ENCODE assay signal across 27 mouse cellular contexts in the genomic region with DNA sequence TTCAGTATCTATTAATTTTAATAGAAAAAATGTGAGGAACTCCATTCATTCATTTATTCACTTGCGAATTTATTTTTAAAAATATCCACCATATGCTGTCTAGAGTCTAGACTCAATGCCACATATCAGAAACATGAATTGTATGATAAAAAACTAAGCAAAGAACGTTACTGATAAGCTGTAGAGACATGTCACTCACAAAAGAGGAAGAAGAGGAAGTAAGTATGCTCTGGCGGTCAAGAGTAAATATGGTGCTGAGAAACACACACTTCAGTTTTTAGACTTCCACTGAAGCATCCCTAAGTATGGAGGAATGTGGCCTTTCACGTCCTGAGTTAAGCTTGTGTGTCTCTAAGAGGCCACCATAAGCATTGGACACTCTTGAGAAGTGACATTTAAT.
DNase-seq lines count a peak whose midpoint lies in the region; ATAC-seq and TF ChIP-seq lines count a peak whose summit lies in the region.
"Had no signal": no experiment of that assay in that cellular context is flagged by ENCODE, and none has a peak within 500 bp of the region (broad histone marks: within the 10 kb centered on the region; RNA-seq: fewer than 3 reads in every experiment).

No protein-coding gene starts in this region.

- no peak for TF ChIP-seq RAD21 in MEL (IDR thresholded peaks at IDR 0.05; ENCODE audit: low read depth, low read length)

- H3K36me3 ChIP-seq in MEL (ENCODE audit: control insufficient read depth in 1 of 2, insufficient read depth in 2 of 2, low read length in 2 of 2) = peaks cover 0 to 23% of the 10 kb centered on the region in 2 experiments; a peak in 2 of 4 replicates
- H3K36me3 ChIP-seq: forebrain, embryonic 10.5 days; G1E; heart, embryonic 12.5 days; heart, embryonic 15.5 days had no signal

- no peak overlapping the region for H3K27ac ChIP-seq in MEL (ENCODE audit: control insufficient read depth, low read depth, low read length)
- H3K27ac ChIP-seq: forebrain, embryonic 10.5 days; forebrain, embryonic 13.5 days; heart, embryonic 15.5 days; hindbrain, embryonic 14.5 days; hindbrain, postnatal 0 days had no signal

- H3K4me3 ChIP-seq in MEL (ENCODE audit: control insufficient read depth in 1 of 2, insufficient read depth in 1 of 2, low read depth in 2 of 2, low read length in 2 of 2) = no peak overlapping the region
- H3K4me3 ChIP-seq: forebrain, embryonic 10.5 days; forebrain, embryonic 13.5 days; heart, embryonic 12.5 days; heart, embryonic 15.5 days had no signal

- H3K79me2 ChIP-seq in MEL (ENCODE audit: control insufficient read depth, insufficient read depth, low read length, poor library complexity) = no peaks in the 10 kb centered on the region

- peak; percentile 57 for DNase-seq in MEL (ENCODE audit: low read depth, low spot score)
- DNase-seq in B cell, adult 2 months = no peak
- DNase-seq in adrenal gland, postnatal 14 days = no peak
- DNase-seq in lung, postnatal 25 days (ENCODE audit: low spot score) = no peak
- DNase-seq: adrenal gland, adult 8-10 months; adrenal gland, postnatal 36 days; cerebellum, adult 18-20 months; cerebellum, adult 9-10 months; cerebellum, postnatal 36 days; gastrocnemius, postnatal 10 days; heart, adult 18-20 months; heart, postnatal 10 days; heart, postnatal 36 days had no signal

- ATAC-seq in granulocyte monocyte progenitor cell, adult 5-6 weeks (replicated peaks; ENCODE audit: poor library complexity, severe bottlenecking) = peak; percentile 70
- peak; percentile 82 for ATAC-seq in megakaryocyte progenitor cell, adult 5-6 weeks (replicated peaks; ENCODE audit: poor library complexity)
- ATAC-seq: activated CD4-positive, CD25-positive, alpha-beta regulatory T cell, adult 4 months; forebrain, embryonic 13.5 days; forebrain, embryonic 16.5 days; hindbrain, postnatal 0 days; inflammation-experienced regulatory T-cells, adult 6 months; intestine, embryonic 16.5 days had no signal

- no peak overlapping the region for H3K9ac ChIP-seq in MEL (ENCODE audit: control insufficient read depth, low read depth, low read length, poor library complexity, severe bottlenecking)
- H3K9ac ChIP-seq: forebrain, embryonic 13.5 days; heart, embryonic 12.5 days; heart, embryonic 15.5 days; hindbrain, embryonic 14.5 days had no signal

- peaks cover 14 to 21% of the 10 kb centered on the region in 2 experiments; a peak in 3 of 4 replicates for H3K4me1 ChIP-seq in MEL (ENCODE audit: control insufficient read depth in 1 of 2, insufficient read depth in 2 of 2, low read length in 2 of 2)
- H3K4me1 ChIP-seq: forebrain, embryonic 10.5 days; forebrain, embryonic 13.5 days; heart, embryonic 15.5 days had no signal

- no peaks in the 10 kb centered on the region for H3K27me3 ChIP-seq in MEL (ENCODE audit: control insufficient read depth in 1 of 2, insufficient read depth in 2 of 2, low read length in 2 of 2)
- H3K27me3 ChIP-seq: CH12.LX; forebrain, embryonic 13.5 days; heart, embryonic 12.5 days; heart, embryonic 15.5 days had no signal

- no peak for TF ChIP-seq CTCF in MEL (IDR thresholded peaks at IDR 0.05 in 2 of 3, conservative IDR thresholded peaks at IDR 0.05 in 1 of 3; ENCODE audit: control insufficient read depth in 1 of 3, insufficient read depth in 1 of 3, low read depth in 2 of 3, low read length in 3 of 3, poor library complexity in 1 of 3, severe bottlenecking in 1 of 3)

- no peak for TF ChIP-seq POLR2A in MEL (IDR thresholded peaks at IDR 0.05; ENCODE audit: control insufficient read depth in 1 of 2, insufficient read depth in 1 of 2, low read depth in 1 of 2, low read length in 2 of 2, poor library complexity in 1 of 2)

- peak; percentile 90 to 96 for TF ChIP-seq EP300 in MEL (IDR thresholded peaks at IDR 0.05; ENCODE audit: low read depth in 1 of 2, low read length in 2 of 2)

- no peaks in the 10 kb centered on the region for H3K9me3 ChIP-seq in MEL (replicated peaks; ENCODE audit: insufficient read depth, low read length)
- H3K9me3 ChIP-seq: forebrain, embryonic 10.5 days; forebrain, embryonic 13.5 days; heart, embryonic 12.5 days; heart, embryonic 15.5 days had no signal

TF ChIP-seq in MEL, 35 proteins besides CTCF, POLR2A, EP300 and RAD21:
- no peak for TF ChIP-seq POLR2AphosphoS5 (IDR thresholded peaks at IDR 0.05; ENCODE audit: borderline replicate concordance, low read depth, low read length)
- no peak for TF ChIP-seq BHLHE40 (IDR thresholded peaks at IDR 0.05; ENCODE audit: borderline replicate concordance, low read depth, low read length)
- peak; percentile 67 for TF ChIP-seq ZNF384 (IDR thresholded peaks at IDR 0.05; ENCODE audit: low read depth, low read length)
- no peak for TF ChIP-seq NELFE (IDR thresholded peaks at IDR 0.05; ENCODE audit: low read depth, low read length)
- no peak for TF ChIP-seq CHD2 (IDR thresholded peaks at IDR 0.05; ENCODE audit: low read length)
- peak; percentile 82 for TF ChIP-seq RCOR1 (IDR thresholded peaks at IDR 0.05; ENCODE audit: low read depth, low read length)
- no peak; the same call in 1 of the 2 replicates for TF ChIP-seq MAX (IDR thresholded peaks at IDR 0.05; ENCODE audit: low read length)
- peak; percentile 81 for TF ChIP-seq ETS1 (IDR thresholded peaks at IDR 0.05; ENCODE audit: low read depth, low read length)
- TF ChIP-seq GATA1 (IDR thresholded peaks at IDR 0.05; ENCODE audit: low read depth, low read length) = peak; percentile 96
- TF ChIP-seq MXI1 (IDR thresholded peaks at IDR 0.05; ENCODE audit: low read depth, low read length) = no peak
- TF ChIP-seq USF2 (IDR thresholded peaks at IDR 0.05; ENCODE audit: borderline replicate concordance in 1 of 2, insufficient read depth in 1 of 2, low read depth in 1 of 2, low read length in 2 of 2) = no peak
- no peak for TF ChIP-seq TBP (IDR thresholded peaks at IDR 0.05; ENCODE audit: low read depth, low read length)
- no peak for TF ChIP-seq POLR2AphosphoS2 (IDR thresholded peaks at IDR 0.05; ENCODE audit: low read length)
- 0 out of 2 replicates have a peak, but pooled peaks have one; percentile 48 for TF ChIP-seq MAFK (IDR thresholded peaks at IDR 0.05; ENCODE audit: borderline replicate concordance, low read depth, low read length)
- TF ChIP-seq TAL1 (IDR thresholded peaks at IDR 0.05; ENCODE audit: low read length) = no peak
- TF ChIP-seq ZKSCAN1 (IDR thresholded peaks at IDR 0.05; ENCODE audit: low read depth, low read length) = no peak
- TF ChIP-seq ZC3H11A (IDR thresholded peaks at IDR 0.05; ENCODE audit: low read depth, low read length) = no peak
- TF ChIP-seq MYC (IDR thresholded peaks at IDR 0.05; ENCODE audit: low read depth, low read length) = peak; percentile 80; the same call in 1 of the 2 replicates
- peak; percentile 73 for TF ChIP-seq SIN3A (IDR thresholded peaks at IDR 0.05; ENCODE audit: low read length)
- TF ChIP-seq MAZ (IDR thresholded peaks at IDR 0.05; ENCODE audit: low read depth, low read length) = no peak
- peak; percentile 72 for TF ChIP-seq TCF12 (IDR thresholded peaks at IDR 0.05; ENCODE audit: low read depth, low read length)
- TF ChIP-seq HCFC1 (IDR thresholded peaks at IDR 0.05; ENCODE audit: low read depth, low read length) = 0 out of 2 replicates have a peak, but pooled peaks have one; percentile 29
- TF ChIP-seq GABPA (IDR thresholded peaks at IDR 0.05; ENCODE audit: low read depth, low read length) = no peak
- TF ChIP-seq MEF2A (IDR thresholded peaks at IDR 0.05; ENCODE audit: extremely low read depth, insufficient replicate concordance, low read depth, low read length, poor library complexity, severe bottlenecking) = peak; percentile 58; the same call in 1 of the 2 replicates
- no peak for TF ChIP-seq NRF1 (IDR thresholded peaks at IDR 0.05; ENCODE audit: insufficient read depth, low read depth, low read length, poor library complexity, severe bottlenecking)
- no peak for TF ChIP-seq ZMIZ1 (IDR thresholded peaks at IDR 0.05; ENCODE audit: low read depth, low read length)
- TF ChIP-seq KAT2A (conservative IDR thresholded peaks at IDR 0.05; ENCODE audit: low read depth, low read length) = no peak
- TF ChIP-seq JUND (IDR thresholded peaks at IDR 0.05; ENCODE audit: low read depth, low read length) = no peak
- TF ChIP-seq ELF1 (IDR thresholded peaks at IDR 0.05; ENCODE audit: low read depth, low read length) = 0 out of 2 replicates have a peak, but pooled peaks have one; percentile 26
- TF ChIP-seq E2F4 (IDR thresholded peaks at IDR 0.05; ENCODE audit: borderline replicate concordance, low read depth, low read length) = no peak
- TF ChIP-seq MYB (IDR thresholded peaks at IDR 0.05; ENCODE audit: low read depth, low read length) = peak; percentile 51; the same call in 1 of the 2 replicates
- no peak for TF ChIP-seq CHD1 (IDR thresholded peaks at IDR 0.05; ENCODE audit: low read depth, low read length)
- TF ChIP-seq UBTF (IDR thresholded peaks at IDR 0.05; ENCODE audit: borderline replicate concordance, insufficient read depth, low read depth, low read length) = no peak
- no peak for TF ChIP-seq SMC3 (IDR thresholded peaks at IDR 0.05; ENCODE audit: low read depth, low read length)
- no peak for TF ChIP-seq USF1 (IDR thresholded peaks at IDR 0.05; ENCODE audit: low read depth, low read length)
